Mouse (Mus musculus) CD4-positive, CD25-positive, alpha-beta regulatory T cell (primary cell): ENCODE measurements around the gene Bpi. TPM values are rescaled to one million over a fixed set of nuclear protein-coding genes. Genes with fewer than 3 reads are reported as not detected.

ENCODE experiments used
- polyA plus RNA-seq: library from polyadenylated mRNA; unstranded; fragments of 100-300 nt; shearing (Covaris generic); gene quantifications from one replicate; pipeline ENCODE4 v1.2.1, GENCODE M21; 2017

Gene Bpi
- not detected for polyA plus RNA-seq

DNA sequence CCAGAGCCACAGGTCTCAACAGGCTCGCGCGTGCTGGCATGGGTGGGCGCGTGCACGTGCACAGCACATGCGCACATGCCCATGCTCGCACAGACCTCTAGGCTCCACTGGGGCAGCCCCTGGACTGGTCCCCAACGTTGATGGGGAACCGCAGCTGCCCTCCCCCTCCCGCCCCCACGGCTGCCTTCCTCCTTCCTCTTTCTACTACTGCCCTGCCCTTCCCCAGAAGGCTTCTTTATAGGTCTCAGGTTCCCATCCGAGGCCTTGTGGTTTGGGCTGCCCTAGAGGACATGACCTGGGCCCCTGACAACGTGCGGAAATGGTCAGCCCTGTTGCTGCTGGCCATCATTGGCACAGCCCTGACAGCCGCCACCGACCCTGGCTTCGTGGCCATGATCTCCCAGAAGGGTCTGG is at the start of gene Bpi:
Gene Bpi (plus strand): TSS at position 90 of the 414 bp plus-strand sequence.

DNA sequence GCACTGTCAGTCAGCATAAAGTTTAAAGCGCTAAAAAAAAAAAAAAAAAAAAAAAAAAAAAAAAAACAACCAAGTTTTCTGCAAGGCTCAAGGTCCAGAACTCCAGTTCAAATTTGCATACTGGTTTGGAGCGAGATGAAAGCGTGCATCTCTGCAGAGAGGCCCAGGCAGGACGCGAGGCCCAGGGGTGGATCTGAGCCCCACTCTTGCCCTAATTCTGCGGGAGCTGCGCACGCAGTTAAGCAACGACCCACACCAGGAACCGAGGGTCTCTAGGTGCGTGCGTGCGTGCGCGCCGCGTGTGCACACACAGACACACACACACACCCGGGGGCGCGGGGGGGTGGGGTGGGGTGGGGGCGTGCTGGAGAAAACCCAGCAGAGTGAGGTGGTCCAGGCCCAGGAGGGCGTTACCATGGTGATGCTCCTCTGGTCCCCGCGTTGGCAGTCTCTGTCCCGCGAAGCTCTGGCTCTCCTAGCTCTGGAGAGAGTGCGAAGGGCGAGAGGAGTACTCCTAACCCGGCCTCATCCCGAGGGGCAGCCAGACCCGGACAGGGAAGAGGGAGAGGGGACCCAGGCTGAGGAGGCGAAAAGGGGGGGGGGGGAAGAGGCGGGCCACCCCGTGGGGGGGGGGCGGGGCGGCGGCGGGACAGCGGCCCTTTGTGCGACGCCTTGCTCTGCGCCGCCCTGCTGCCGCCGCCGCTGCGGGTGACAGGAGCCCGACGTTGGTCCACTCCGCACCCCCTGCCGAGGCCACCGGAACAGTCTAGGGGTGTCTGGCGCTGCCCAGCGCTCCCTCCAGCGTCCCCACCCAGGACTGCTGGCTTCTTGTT is 29.0 kb upstream of the Bpi start, which contains the start of gene D630003M21Rik:
Gene D630003M21Rik (minus strand): TSS at position 553 of the 833 bp plus-strand sequence.

DNA sequence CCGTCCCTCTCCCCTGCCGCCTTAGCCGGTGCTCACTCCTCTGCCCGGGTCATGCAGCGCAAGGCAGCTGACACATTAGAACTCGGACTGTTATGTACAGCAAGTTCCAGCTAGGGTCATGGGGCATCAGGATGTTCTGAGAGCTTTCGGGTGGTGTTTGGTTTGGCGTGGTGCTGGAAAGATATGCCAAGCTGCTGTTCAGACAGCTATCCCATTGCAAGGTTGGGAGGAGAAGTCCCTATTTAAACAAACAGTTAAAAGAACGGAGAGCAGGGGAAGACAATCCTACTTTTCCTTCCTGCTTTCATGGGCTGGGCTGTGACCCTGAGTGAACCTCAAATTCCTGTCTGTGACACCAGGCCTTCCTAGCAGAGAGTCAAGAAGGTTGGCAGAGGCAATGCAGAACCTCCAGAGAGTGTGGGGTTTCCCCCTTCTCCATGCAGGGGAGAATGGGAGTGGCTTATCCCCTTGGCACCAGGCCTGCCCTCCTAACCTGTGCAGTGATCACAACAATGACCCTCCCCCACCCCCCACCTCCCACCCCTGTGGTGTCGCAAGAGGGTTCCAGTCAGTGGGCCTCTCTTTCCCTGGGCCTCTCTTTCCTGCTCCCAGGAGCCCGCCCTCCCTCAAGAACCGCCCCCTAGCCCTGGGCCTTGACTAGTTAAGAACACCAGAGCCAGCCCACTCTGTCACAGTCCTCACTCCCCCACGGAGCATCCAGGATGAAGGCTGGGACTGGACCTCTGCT is 48.2 kb downstream of the Bpi start, which contains the start of gene Lbp:
Gene Lbp (plus strand): TSS at position 546 of the 748 bp plus-strand sequence.

Other genes starting within 250 kb of the Bpi start
- gene Tti1, start 229.7 kb upstream of the Bpi start, polyA plus RNA-seq: 24.1 TPM
- gene Rprd1b, start 229.6 kb upstream of the Bpi start, polyA plus RNA-seq: 41.4 TPM
- gene Tgm2, start 111.7 kb upstream of the Bpi start, polyA plus RNA-seq: 4.7 TPM
- not detected for gene D630003M21Rik, start 28.9 kb upstream of the Bpi start, polyA plus RNA-seq
- 1.1 TPM for gene Lbp, start 48.4 kb downstream of the Bpi start, polyA plus RNA-seq
- gene Snhg11, start 117.5 kb downstream of the Bpi start, polyA plus RNA-seq: not detected
- 40.3 TPM for gene Ralgapb, start 151.8 kb downstream of the Bpi start, polyA plus RNA-seq
- gene Adig, start 244.5 kb downstream of the Bpi start, polyA plus RNA-seq: not detected